Mouse (Mus musculus): ENCODE measurements around the gene Iltifb. TPM values are rescaled to one million over a fixed set of nuclear protein-coding genes. Genes with fewer than 3 reads are reported as not detected.
"Not testable (repeated sequence)": the region's sequence is repeated elsewhere in the genome, so short reads cannot be mapped to it uniquely, and the experiment has no call there.

Gene Iltifb
- polyA plus RNA-seq, 1 experiment = not detected

- TF ChIP-seq CTCF (IDR thresholded peaks at IDR 0.05; ENCODE audit: borderline replicate concordance, insufficient read depth, low read length) (no peak), POLR2A (IDR thresholded peaks at IDR 0.05; ENCODE audit: low read depth, low read length) (no peak)
- Histone ChIP-seq H3K27ac (ENCODE audit: insufficient read depth, low read length) (no peak overlapping the region), H3K4me3 (ENCODE audit: insufficient read depth, low read length) (no peak overlapping the region), H3K4me1 (ENCODE audit: control insufficient read depth, insufficient read depth, low read length) (no peaks in the 10 kb centered on the region)
These were observed 44.0 kb downstream of the Iltifb start for GRCm38 (mm10) chr10:118250852-118251295.

GRCm38 (mm10) chr10:118249006-118249595 lies 45.7 kb downstream of the Iltifb start:
- H3K27ac ChIP-seq (ENCODE audit: insufficient read depth, low read length); H3K4me1 ChIP-seq (ENCODE audit: control insufficient read depth, insufficient read depth, low read length); H3K4me3 ChIP-seq (ENCODE audit: insufficient read depth, low read length): not testable (repeated sequence)

GRCm38 (mm10) chr10:118240680-118241079 lies 54.2 kb downstream of the Iltifb start, which contains the start of gene Gm32717:
TSS of gene Gm32717 (minus strand) at chr10:118240780.
- not testable (repeated sequence) for H3K4me3 ChIP-seq (ENCODE audit: insufficient read depth, low read length); H3K4me1 ChIP-seq (ENCODE audit: control insufficient read depth, insufficient read depth, low read length); H3K27ac ChIP-seq (ENCODE audit: insufficient read depth, low read length)

Other genes starting within 250 kb of the Iltifb start
- gene Mdm1, start 153.2 kb downstream of the Iltifb start, polyA plus RNA-seq (2011; ENCODE audit: insufficient read length, low read depth, missing spikeins) = 6.5 and 7.3 TPM in 2 replicates
- gene Il22, start 90.1 kb downstream of the Iltifb start, polyA plus RNA-seq (2011; ENCODE audit: insufficient read length, low read depth, missing spikeins) = not detected in 2 replicates
- not detected in 2 replicates for gene Gm32717, start 54.3 kb downstream of the Iltifb start, polyA plus RNA-seq (2011; ENCODE audit: insufficient read length, low read depth, missing spikeins)
- not detected in 2 replicates for gene Gm32802, start 36.4 kb downstream of the Iltifb start, polyA plus RNA-seq (2011; ENCODE audit: insufficient read length, low read depth, missing spikeins)
- not detected in 2 replicates for gene Gm9040, start 31.9 kb upstream of the Iltifb start, polyA plus RNA-seq (2011; ENCODE audit: insufficient read length, low read depth, missing spikeins)
- gene Gm9044, start 37.4 kb upstream of the Iltifb start, polyA plus RNA-seq (2011; ENCODE audit: insufficient read length, low read depth, missing spikeins) = not detected in 2 replicates
- not detected in 2 replicates for gene Gm9045, start 42.8 kb upstream of the Iltifb start, polyA plus RNA-seq (2011; ENCODE audit: insufficient read length, low read depth, missing spikeins)
- not detected in 2 replicates for gene Gm9046, start 48.2 kb upstream of the Iltifb start, polyA plus RNA-seq (2011; ENCODE audit: insufficient read length, low read depth, missing spikeins)
- gene Gm9048, start 53.6 kb upstream of the Iltifb start, polyA plus RNA-seq (2011; ENCODE audit: insufficient read length, low read depth, missing spikeins) = not detected in 2 replicates
- gene Gm9049, start 59.1 kb upstream of the Iltifb start, polyA plus RNA-seq (2011; ENCODE audit: insufficient read length, low read depth, missing spikeins) = not detected in 2 replicates
- gene Ifng, start 146.0 kb upstream of the Iltifb start, polyA plus RNA-seq (2011; ENCODE audit: insufficient read length, low read depth, missing spikeins) = not detected in 2 replicates

Measured in embryonic fibroblast, embryonic 13.5 days (primary cell).